Mouse (Mus musculus): Measurements from ENCODE around the gene Tenm3.

DNA sequence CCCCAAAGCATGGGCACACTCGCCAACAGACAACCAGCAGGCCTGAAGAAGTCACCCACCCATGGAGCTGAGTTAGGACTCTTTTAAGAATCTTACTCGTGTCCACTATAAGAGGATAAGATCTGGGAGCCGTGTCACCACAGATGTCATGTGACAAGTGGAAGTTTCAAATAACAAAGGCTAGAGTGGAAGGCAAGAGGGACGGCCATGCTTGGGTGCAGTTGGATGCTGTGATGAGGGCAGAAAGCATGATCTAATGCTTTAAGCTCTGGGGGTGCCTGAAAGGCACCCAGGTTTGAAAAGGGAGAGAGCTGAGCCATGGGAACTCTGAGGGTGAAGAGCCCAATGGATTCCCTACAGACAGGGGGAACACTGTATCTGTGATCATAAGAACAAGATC, 64.6 kb downstream of the Tenm3 start:
- TF ChIP-seq CTCF (IDR thresholded peaks at IDR 0.05; ENCODE audit: extremely low read depth, insufficient read depth, low read length) (no peak), POLR2A (IDR thresholded peaks at IDR 0.05; ENCODE audit: extremely low read depth, insufficient read depth, low read length) (no peak)
